Mouse (Mus musculus) left cerebral cortex, adult 18-20 months (tissue): ENCODE results near the gene Nrp1. TPM values are rescaled to one million over a fixed set of nuclear protein-coding genes. Genes with fewer than 3 reads are reported as not detected.

ENCODE experiments used
- DNase-seq, 2 experiments: peaks; one replicate each; pipeline ENCODE4 v3.0.0; 2021 to 2022; ENCODE audit warnings: low spot score in 2 of 2, mixed read lengths in 1 of 2
- long read RNA-seq, 2 experiments: library from polyadenylated mRNA; stranded (forward); transcript quantifications; one replicate each; pipeline ENCODE4 v2.0.0; 2021
- total RNA-seq, 2 experiments: library from RNA; stranded (reverse); gene quantifications; 2 replicates each; pipeline ENCODE4 v1.2.3; 2021

Nrp1 gene
- 10 to 100 TPM; 22.1 to 29.1 TPM for total RNA-seq
- long read RNA-seq, experiment 1, transcript Nrp1-201 (17 exons, 3,597 nt), result major isoform, 9 of 22 reads
- long read RNA-seq, experiment 1, partial matches to known transcripts, result 7 of 22 reads
- long read RNA-seq, experiment 1, other reads (novel, unspliced or antisense), result 6 of 22 reads
- long read RNA-seq, experiment 2, partial matches to known transcripts, result 5 of 9 reads
- long read RNA-seq, experiment 2, other reads (novel, unspliced or antisense), result 3 of 9 reads

- DNase-seq, result peak in 1 of 2 experiments; percentile 14
These were observed at the start of gene Nrp1 for GRCm38 (mm10) chr8:128358406-128358755. TSS of gene Nrp1 (plus strand) at chr8:128358604.

DNA sequence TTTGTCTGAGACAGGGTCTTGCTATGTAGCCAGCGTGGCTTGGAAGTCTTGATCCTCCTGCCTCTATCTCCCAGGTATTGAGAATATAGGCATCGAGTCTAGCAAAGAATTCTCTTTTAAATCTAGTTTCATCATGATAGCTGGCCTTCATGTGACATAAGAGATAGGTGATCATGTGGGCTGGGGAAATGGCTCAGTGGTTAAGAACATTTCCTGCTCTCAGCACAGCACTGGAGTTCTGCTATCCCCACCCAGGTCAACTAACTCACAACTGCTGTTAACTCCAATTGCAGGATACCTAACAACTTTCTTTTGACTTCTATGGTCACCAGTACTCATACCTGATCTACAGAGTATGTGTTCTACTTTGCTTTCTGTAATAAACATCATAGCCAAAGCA, 37.6 kb upstream of the Nrp1 start:
- no peak for DNase-seq

DNA sequence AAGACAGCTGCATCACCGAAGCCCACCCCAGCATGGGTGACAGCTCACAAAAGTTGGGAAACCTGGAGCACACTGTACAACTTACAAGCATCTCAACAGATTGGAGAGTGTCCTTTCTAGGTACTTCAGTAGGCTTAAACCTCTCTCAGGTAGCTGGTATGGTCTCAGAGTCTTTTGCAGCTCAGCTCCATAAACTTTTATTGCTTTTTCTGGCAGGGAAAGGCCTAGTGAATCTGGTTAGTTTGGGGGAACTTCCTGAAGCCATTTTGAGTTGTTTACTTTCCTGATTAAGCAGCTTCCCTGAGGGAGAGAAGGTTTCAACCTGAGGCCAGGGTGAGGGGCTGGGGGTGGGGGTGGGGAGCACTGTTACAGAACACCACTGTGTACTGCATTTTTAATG, 31.1 kb upstream of the Nrp1 start:
- DNase-seq, result no peak

DNA sequence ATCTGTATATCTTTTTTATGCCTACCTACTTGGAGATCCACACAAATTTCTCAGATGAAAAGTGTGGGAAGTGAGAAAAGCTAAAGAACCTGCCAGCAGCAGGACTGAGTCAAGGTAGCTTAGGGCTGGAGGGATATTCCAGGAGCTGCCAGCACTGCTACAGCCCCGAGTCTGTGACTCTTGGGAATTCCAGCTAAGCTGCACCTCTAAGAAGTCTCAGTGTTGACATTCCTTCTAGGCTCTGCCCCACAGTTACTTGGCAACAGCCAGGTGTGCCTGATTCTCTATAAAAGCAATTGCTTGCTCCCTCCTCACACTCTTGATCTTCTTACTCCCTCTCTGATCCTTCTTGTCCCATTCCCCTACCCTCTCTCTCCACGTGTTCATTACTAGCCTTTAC, 30.5 kb upstream of the Nrp1 start:
- DNase-seq, result no peak

GRCm38 (mm10) chr8:128329502-128329901, 28.9 kb upstream of the Nrp1 start:
- DNase-seq, result no peak

- DNase-seq, result peak in 1 of 2 experiments; percentile 16
These were observed 22.4 kb upstream of the Nrp1 start for GRCm38 (mm10) chr8:128335976-128336375.

GRCm38 (mm10) chr8:128338951-128339350, 19.5 kb upstream of the Nrp1 start:
- no peak for DNase-seq

- no peak for DNase-seq
These were observed 18.9 kb upstream of the Nrp1 start for GRCm38 (mm10) chr8:128339521-128339920.

DNA sequence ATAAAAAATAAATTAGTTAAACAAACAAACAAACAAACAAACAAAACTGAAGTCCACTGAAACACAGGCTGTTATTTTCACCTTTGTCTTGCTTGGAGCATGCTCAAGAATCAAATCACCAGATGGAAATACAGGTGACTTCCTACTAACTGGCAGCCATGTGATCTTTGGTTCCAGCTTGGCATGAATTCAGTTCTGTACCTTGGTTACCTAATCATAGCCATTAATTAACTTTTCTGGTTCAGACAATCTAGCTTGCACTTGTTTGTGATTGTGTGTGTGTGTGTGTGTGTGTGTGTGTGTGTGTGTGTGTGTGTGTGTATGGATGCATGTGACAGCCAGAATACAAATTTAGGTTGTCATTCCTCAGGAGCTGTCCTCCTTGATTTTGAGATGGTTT, 8.0 kb upstream of the Nrp1 start:
- DNase-seq, result no peak

DNA sequence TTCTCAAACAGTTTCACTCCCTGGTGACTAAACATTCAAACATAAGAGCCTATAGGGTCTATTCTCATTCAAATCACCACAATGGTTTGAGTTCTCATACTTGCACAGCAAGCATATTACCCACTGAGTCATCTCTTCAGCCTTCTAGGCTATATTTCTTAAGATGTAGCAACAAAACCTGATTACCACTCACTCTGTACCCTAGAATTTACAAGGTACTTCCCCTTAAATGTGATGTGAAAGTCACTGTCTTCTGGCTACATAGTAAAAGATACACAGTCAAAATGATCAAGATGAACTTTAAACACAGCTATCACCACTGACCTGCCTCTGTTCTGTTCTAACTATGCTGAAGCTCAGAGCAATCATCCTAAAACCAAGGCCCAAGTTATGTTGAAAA, 7.2 kb upstream of the Nrp1 start:
- DNase-seq, result no peak

DNA sequence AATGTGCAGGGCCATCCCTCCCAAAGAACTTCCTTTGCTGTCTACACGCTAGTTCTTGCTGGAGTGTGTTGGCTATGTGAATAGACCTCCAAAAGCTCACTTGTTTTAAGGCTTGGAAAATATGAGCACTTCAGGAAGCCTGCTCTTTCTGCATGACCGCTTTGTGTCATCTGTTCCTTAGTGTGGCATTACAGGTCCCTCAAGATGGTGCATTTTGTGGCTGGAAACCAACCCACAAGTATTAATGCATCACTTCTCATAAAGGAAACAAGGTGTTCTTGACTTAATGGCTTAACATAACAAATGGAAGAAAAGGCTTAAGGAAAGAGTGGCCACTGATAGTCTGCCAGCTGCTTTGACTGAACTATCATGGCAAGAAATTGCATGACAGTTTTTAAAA, 5.6 kb upstream of the Nrp1 start:
- no peak for DNase-seq

DNA sequence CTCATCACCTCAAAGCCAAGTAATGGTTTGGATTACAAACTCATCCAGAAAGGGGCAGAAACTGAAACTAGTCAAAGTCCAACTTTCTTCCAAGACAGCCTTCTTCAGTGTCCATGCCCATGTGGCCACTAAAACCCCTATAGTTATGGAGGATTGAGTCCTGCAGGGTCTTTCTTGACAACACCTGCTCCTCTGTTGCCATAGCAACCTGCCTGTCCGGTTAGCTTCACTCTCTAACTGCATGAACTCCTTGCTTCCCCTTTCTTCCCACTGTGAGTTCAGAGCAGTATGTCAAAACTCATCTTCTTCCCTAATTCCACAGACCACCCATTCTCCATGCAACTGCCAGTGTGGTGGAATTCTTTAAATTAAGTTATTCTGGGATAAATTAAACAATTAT, 4.4 kb upstream of the Nrp1 start:
- DNase-seq, result no peak

- no peak for DNase-seq
These were observed 3.3 kb upstream of the Nrp1 start for GRCm38 (mm10) chr8:128355091-128355490.

DNA sequence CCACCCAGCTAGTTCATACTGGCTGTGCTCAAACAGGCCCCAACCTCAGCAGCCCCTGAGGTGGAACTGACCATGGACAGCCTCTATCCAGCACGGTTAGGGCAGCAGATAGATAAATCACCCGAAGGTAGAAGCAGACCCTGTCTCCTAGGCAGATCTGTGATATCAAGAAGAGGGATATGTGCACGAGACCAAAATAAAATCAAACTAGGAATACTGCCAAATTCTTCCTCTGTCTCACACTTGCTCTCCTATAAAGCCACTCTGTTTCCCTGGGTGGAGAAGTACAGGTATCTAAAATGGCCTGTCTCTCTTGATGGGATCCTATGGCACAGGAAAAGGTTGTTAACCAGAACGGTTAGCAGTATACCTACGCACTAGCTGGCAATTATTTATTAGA, 2.2 kb upstream of the Nrp1 start:
- no peak for DNase-seq

GRCm38 (mm10) chr8:128356796-128357539, 1.4 kb upstream of the Nrp1 start:
- peak; percentile 35 to 57 for DNase-seq

GRCm38 (mm10) chr8:128357540-128358405, 631 bp upstream of the Nrp1 start:
- DNase-seq, result peak; percentile 52 to 71

- DNase-seq, result peak; percentile 21 to 38
These were observed 534 bp downstream of the Nrp1 start for GRCm38 (mm10) chr8:128358756-128359520.

DNA sequence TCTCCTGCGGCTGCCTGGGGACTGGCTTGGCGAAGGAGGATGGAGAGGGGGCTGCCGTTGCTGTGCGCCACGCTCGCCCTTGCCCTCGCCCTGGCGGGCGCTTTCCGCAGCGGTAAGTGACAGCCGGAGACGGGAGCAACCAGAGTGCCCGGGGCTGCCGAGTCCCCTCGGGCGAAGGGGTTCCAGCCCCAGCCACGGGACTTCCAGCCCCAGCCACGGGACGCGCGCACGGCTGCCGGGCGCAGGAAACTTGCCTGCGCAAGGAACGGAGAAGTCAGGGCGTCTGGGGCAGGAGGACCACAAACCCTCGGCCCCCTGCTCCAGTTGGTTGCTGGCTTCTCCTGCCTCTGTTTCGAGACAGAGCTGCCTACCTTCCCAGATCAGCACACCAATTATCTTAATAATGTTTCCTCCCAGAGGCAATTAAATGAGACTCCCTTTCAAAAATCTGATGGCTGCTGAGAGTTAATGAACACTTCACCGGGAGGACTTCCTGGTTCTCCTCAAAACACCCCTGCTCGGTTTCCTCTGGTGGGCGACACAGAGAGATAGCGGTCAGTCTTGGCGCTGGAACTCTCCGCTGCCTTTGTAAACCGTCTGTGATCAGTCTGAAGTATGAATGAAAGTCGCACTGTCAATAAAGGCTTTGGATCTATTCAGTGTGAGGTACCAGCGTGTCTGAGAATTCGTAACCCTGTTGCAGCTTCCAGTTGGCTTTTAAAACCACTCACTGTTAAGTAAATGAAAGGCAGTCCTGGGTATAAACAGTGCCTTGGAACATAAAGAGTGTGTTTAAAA, 1.3 kb downstream of the Nrp1 start:
- DNase-seq, result peak; percentile 8 to 49

GRCm38 (mm10) chr8:128361343-128361870, 3.0 kb downstream of the Nrp1 start:
- no peak for DNase-seq

GRCm38 (mm10) chr8:128362940-128363595, 4.7 kb downstream of the Nrp1 start:
- peak; percentile 85 to 86 for DNase-seq
